In genomic region chr9:47129101-47129500, GRCm38 (mm10) we compare ENCODE assay signal across 26 mouse cellular contexts.
"Had no signal": no experiment of that assay in that cellular context is flagged by ENCODE, and none has a peak within 500 bp of the region (broad histone marks: within the 10 kb centered on the region; RNA-seq: fewer than 3 reads in every experiment).

No protein-coding gene starts in this region.

- H3K36me3 ChIP-seq: heart, embryonic 10.5 days; heart, embryonic 12.5 days; hindbrain, embryonic 10.5 days; hindbrain, embryonic 12.5 days; intestine, embryonic 15.5 days; limb, embryonic 10.5 days; limb, embryonic 12.5 days; liver, embryonic 13.5 days had no signal

- DNase-seq: gastrocnemius, adult 2 months; gastrocnemius, postnatal 10 days; gastrocnemius, postnatal 25 days; heart, adult 18-20 months; heart, postnatal 10 days; heart, postnatal 4 days; kidney, adult 18-20 months; kidney, adult 8-10 months; kidney, postnatal 10 days; kidney, postnatal 25 days; kidney, postnatal 4 days; liver; liver, embryonic 13.5 days had no signal

- H3K9me3 ChIP-seq: heart, embryonic 10.5 days; heart, embryonic 12.5 days; hindbrain, embryonic 10.5 days; hindbrain, embryonic 12.5 days; intestine, embryonic 15.5 days; limb, embryonic 10.5 days; limb, embryonic 12.5 days; liver, embryonic 13.5 days had no signal

- H3K4me3 ChIP-seq: gastrocnemius, adult 2 months; heart, embryonic 10.5 days; heart, embryonic 12.5 days; hindbrain, embryonic 10.5 days; hindbrain, embryonic 12.5 days; intestine, embryonic 15.5 days; layer of hippocampus, adult 2 months; limb, embryonic 10.5 days; limb, embryonic 12.5 days; liver, embryonic 13.5 days had no signal

- H3K4me1 ChIP-seq: hindbrain, embryonic 12.5 days; intestine, embryonic 15.5 days; limb, embryonic 12.5 days had no signal

- ATAC-seq: hindbrain, embryonic 16.5 days; inflammation-experienced regulatory T-cells, adult 6 months; intestine, embryonic 15.5 days; intestine, postnatal 0 days had no signal

- H3K9ac ChIP-seq: heart, embryonic 12.5 days; hindbrain, embryonic 12.5 days; hindbrain, embryonic 14.5 days; intestine, embryonic 15.5 days; limb, embryonic 12.5 days; liver, embryonic 13.5 days had no signal

- H3K27ac ChIP-seq: gastrocnemius, adult 2 months; heart, embryonic 10.5 days; hindbrain, embryonic 10.5 days; hindbrain, embryonic 12.5 days; hindbrain, embryonic 14.5 days; intestine, embryonic 15.5 days; layer of hippocampus, adult 2 months; limb, embryonic 10.5 days; limb, embryonic 12.5 days; liver, embryonic 13.5 days had no signal

- H3K4me2 ChIP-seq: heart, embryonic 12.5 days; hindbrain, embryonic 12.5 days; hindbrain, embryonic 14.5 days; intestine, embryonic 15.5 days; limb, embryonic 12.5 days; liver, embryonic 11.5 days; liver, embryonic 13.5 days had no signal

- H3K27me3 ChIP-seq: hindbrain, embryonic 12.5 days; intestine, embryonic 15.5 days; limb, embryonic 12.5 days; liver, embryonic 13.5 days had no signal
